14 mouse cellular contexts compared by ENCODE assay signal in genomic region chr6:88637611-88638301, GRCm38 (mm10). TPM values are rescaled to one million over a fixed set of nuclear protein-coding genes. Genes with fewer than 3 reads are reported as not detected.
DNase-seq lines count a peak whose midpoint lies in the region; ATAC-seq and TF ChIP-seq lines count a peak whose summit lies in the region.
"Had no signal": no experiment of that assay in that cellular context is flagged by ENCODE, and none has a peak within 500 bp of the region (broad histone marks: within the 10 kb centered on the region; RNA-seq: fewer than 3 reads in every experiment).

Gene Kbtbd12 (minus strand): TSS chr6:88637950.

- no peak within 1 kb of the TSS for H3K9ac ChIP-seq in liver, embryonic 11.5 days (ENCODE audit: low read depth, low read length)
- no peak within 1 kb of the TSS for H3K9ac ChIP-seq in heart, postnatal 0 days (replicated peaks; ENCODE audit: low read depth, low read length)
- H3K9ac ChIP-seq in neural tube, embryonic 15.5 days (replicated peaks): no peak within 1 kb of the TSS
- H3K9ac ChIP-seq: embryonic facial prominence, embryonic 12.5 days; limb, embryonic 12.5 days had no signal

- no peak for TF ChIP-seq POLR2A in kidney, adult 2 months (IDR thresholded peaks at IDR 0.05; ENCODE audit: low read depth, low read length)

- ATAC-seq in liver, embryonic 11.5 days (replicated peaks; ENCODE audit: low FRiP score): no peak
- ATAC-seq in heart, postnatal 0 days (ENCODE audit: insufficient read depth, low read depth): no peak
- no peak for ATAC-seq in neural tube, embryonic 15.5 days (ENCODE audit: low FRiP score)
- ATAC-seq: inflammation-experienced regulatory T-cells, adult 6 months had no signal

- H3K4me2 ChIP-seq in liver, embryonic 11.5 days: no peak within 1 kb of the TSS
- no peak within 1 kb of the TSS for H3K4me2 ChIP-seq in heart, postnatal 0 days (ENCODE audit: low read depth, low read length)
- no peak within 1 kb of the TSS for H3K4me2 ChIP-seq in neural tube, embryonic 15.5 days
- H3K4me2 ChIP-seq: embryonic facial prominence, embryonic 12.5 days; limb, embryonic 12.5 days had no signal

- WGBS in liver, embryonic 11.5 days: 88% methylated on average over 5 of the region's 5 CpGs
- WGBS in heart, postnatal 0 days: 94% methylated on average over 5 of the region's 5 CpGs
- WGBS in neural tube, embryonic 15.5 days: 97% methylated on average over 5 of the region's 5 CpGs
- 99% methylated on average over 5 of the region's 5 CpGs for WGBS in kidney, adult 2 months

- no peak within 1 kb of the TSS for H3K4me3 ChIP-seq in liver, embryonic 11.5 days (ENCODE audit: low read depth, low read length)
- no peak within 1 kb of the TSS for H3K4me3 ChIP-seq in heart, postnatal 0 days (ENCODE audit: low read depth, low read length)
- no peak within 1 kb of the TSS for H3K4me3 ChIP-seq in neural tube, embryonic 15.5 days (replicated peaks)
- H3K4me3 ChIP-seq in kidney, adult 2 months (ENCODE audit: insufficient read depth, low read depth, low read length): no peak within 1 kb of the TSS
- H3K4me3 ChIP-seq: embryonic facial prominence, embryonic 12.5 days; limb, embryonic 12.5 days had no signal

- H3K36me3 ChIP-seq in liver, embryonic 11.5 days (ENCODE audit: control insufficient read depth, insufficient read depth, low read length): no peaks in the 10 kb centered on the region
- no peaks in the 10 kb centered on the region for H3K36me3 ChIP-seq in heart, postnatal 0 days (replicated peaks; ENCODE audit: control insufficient read depth, insufficient read depth, low read length)
- H3K36me3 ChIP-seq in neural tube, embryonic 15.5 days: no peaks in the 10 kb centered on the region
- no peaks in the 10 kb centered on the region for H3K36me3 ChIP-seq in kidney, adult 2 months (ENCODE audit: control insufficient read depth, insufficient read depth, low read length)
- H3K36me3 ChIP-seq: embryonic facial prominence, embryonic 12.5 days; limb, embryonic 12.5 days had no signal

- H3K27me3 ChIP-seq in liver, embryonic 11.5 days (replicated peaks; ENCODE audit: control insufficient read depth, insufficient read depth, low read length): no peaks in the 10 kb centered on the region
- no peaks in the 10 kb centered on the region for H3K27me3 ChIP-seq in heart, postnatal 0 days (ENCODE audit: control insufficient read depth, insufficient read depth, low read length)
- H3K27me3 ChIP-seq in neural tube, embryonic 15.5 days (replicated peaks): no peaks in the 10 kb centered on the region
- no peaks in the 10 kb centered on the region for H3K27me3 ChIP-seq in kidney, adult 2 months (replicated peaks; ENCODE audit: control insufficient read depth, insufficient read depth, low read length)
- H3K27me3 ChIP-seq: embryonic facial prominence, embryonic 12.5 days; limb, embryonic 12.5 days had no signal

- no peak for TF ChIP-seq CTCF in heart, postnatal 0 days (IDR thresholded peaks at IDR 0.05; ENCODE audit: low read depth)
- TF ChIP-seq CTCF in kidney, adult 2 months (conservative IDR thresholded peaks at IDR 0.05; ENCODE audit: insufficient read depth, insufficient read length, low read depth, low read length): no peak

- H3K4me1 ChIP-seq in liver, embryonic 11.5 days (replicated peaks; ENCODE audit: control insufficient read depth, insufficient read depth, low read length): peaks cover 12% of the 10 kb centered on the region
- no peaks in the 10 kb centered on the region; the same call in 1 of the 2 replicates for H3K4me1 ChIP-seq in heart, postnatal 0 days (ENCODE audit: control insufficient read depth, insufficient read depth)
- H3K4me1 ChIP-seq in neural tube, embryonic 15.5 days: peaks cover 18% of the 10 kb centered on the region
- H3K4me1 ChIP-seq in kidney, adult 2 months (ENCODE audit: control insufficient read depth, insufficient read depth, low read length): no peaks in the 10 kb centered on the region
- H3K4me1 ChIP-seq: limb, embryonic 12.5 days had no signal

- no peak within 1 kb of the TSS for H3K27ac ChIP-seq in liver, embryonic 11.5 days (ENCODE audit: low read depth, low read length)
- H3K27ac ChIP-seq in heart, postnatal 0 days (ENCODE audit: low read depth): no peak within 1 kb of the TSS
- H3K27ac ChIP-seq in neural tube, embryonic 15.5 days (replicated peaks): peak within 1 kb of the TSS; percentile 74; the same call in 1 of the 2 replicates
- no peak within 1 kb of the TSS for H3K27ac ChIP-seq in kidney, adult 2 months (ENCODE audit: insufficient read depth, low read depth, low read length)
- H3K27ac ChIP-seq: embryonic facial prominence, embryonic 12.5 days; limb, embryonic 12.5 days had no signal

- TF ChIP-seq EP300 in heart, postnatal 0 days (IDR thresholded peaks at IDR 0.05; ENCODE audit: low read depth): no peak

- no peaks in the 10 kb centered on the region for H3K9me3 ChIP-seq in liver, embryonic 11.5 days (ENCODE audit: control insufficient read depth, low read length)
- H3K9me3 ChIP-seq in heart, postnatal 0 days (replicated peaks; ENCODE audit: control insufficient read depth, low read length): peaks cover 7% of the 10 kb centered on the region
- no peaks in the 10 kb centered on the region for H3K9me3 ChIP-seq in neural tube, embryonic 15.5 days (replicated peaks)

- peak; percentile 82 for DNase-seq in liver
- no peak for DNase-seq in liver, embryonic 11.5 days (ENCODE audit: low spot score)
- no peak for DNase-seq in gastrocnemius, adult 8-10 months (ENCODE audit: low spot score in 2 of 2)
- DNase-seq in heart, postnatal 0 days (ENCODE audit: low spot score): no peak
- no peak for DNase-seq in kidney, adult 2 months
- no peak for DNase-seq in kidney, postnatal 14 days
- DNase-seq in lung, postnatal 25 days (ENCODE audit: low spot score): no peak
- DNase-seq: adrenal gland, adult 8-10 months; cerebellum, adult 8-10 months; thymus, postnatal 36 days had no signal

RNA-seq across cellular contexts. Expression of gene Kbtbd12, which starts in this region (rescaled TPM):
- 0.12 and 0.52 TPM in 2 replicates for polyA plus RNA-seq in liver, embryonic 11.5 days (2014; fragmentation: Nextera tagmentation; extraction: Ambion mirVana)
- total RNA-seq in gastrocnemius, adult 8-10 months (2022): 10 to 100 TPM; 77.2 to 99.2 (median 91.8) TPM
- total RNA-seq in heart, postnatal 0 days (2014; rRNA removed; ENCODE audit: low replicate concordance): 16.1 and 46.4 TPM in 2 replicates
- 52.1 and 54.2 TPM in 2 replicates for polyA plus RNA-seq in heart, postnatal 0 days (2015; fragmentation: Nextera tagmentation; extraction: Ambion mirVana)
- 0.36 and 1.4 TPM in 2 replicates for polyA plus RNA-seq in neural tube, embryonic 15.5 days (2015; fragmentation: Nextera tagmentation; extraction: Ambion mirVana)
- polyA plus RNA-seq in kidney, adult 2 months (2012; rRNA removed): 0.44 TPM in 1 of 2 replicates, not detected in the other
- polyA plus RNA-seq: embryonic facial prominence, embryonic 12.5 days; inflammation-experienced regulatory T-cells, adult 6 months had no signal

Comparison
In these comparisons a context has a peak if more than half of its experiments do, and no peak if none do; other contexts are left out.
1. RNA of gene Kbtbd12 (polyA plus RNA-seq): 52.1 to 54.2 TPM in heart, postnatal 0 days; 0.36 to 1.4 TPM in neural tube, embryonic 15.5 days, 0.12 to 0.52 TPM in liver, embryonic 11.5 days and 0.44 TPM in kidney, adult 2 months; every median in the first group is over 10 times any median in the second.